Mouse (Mus musculus): ENCODE measurements around the gene Tmem53. TPM values are rescaled to one million over a fixed set of nuclear protein-coding genes. Genes with fewer than 3 reads are reported as not detected.
"Not testable (repeated sequence)": the region's sequence is repeated elsewhere in the genome, so short reads cannot be mapped to it uniquely, and the experiment has no call there.

Gene Tmem53
- polyA plus RNA-seq, 1 experiment = 7.8 TPM

DNA sequence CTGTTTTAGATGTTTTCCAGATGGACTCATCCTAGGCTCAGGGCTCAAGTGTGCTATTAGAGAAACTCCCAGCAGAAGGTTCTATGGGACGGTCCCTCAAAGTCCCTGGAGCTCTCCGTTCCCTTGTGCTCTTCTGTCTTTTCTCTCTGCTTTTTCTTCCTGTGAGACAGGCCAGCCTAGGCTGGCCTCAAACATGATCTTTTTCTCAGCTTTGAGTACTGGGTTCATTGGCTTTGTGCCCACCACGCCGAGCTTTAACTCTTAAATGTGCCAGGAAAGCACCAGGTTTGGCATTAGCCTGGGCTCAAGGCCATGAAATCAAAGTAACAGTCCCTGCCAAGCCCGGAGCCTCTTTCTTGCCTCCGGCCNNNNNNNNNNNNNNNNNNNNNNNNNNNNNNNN, 10.9 kb upstream of the Tmem53 start:
- DNase-seq (ENCODE audit: low read depth, low spot score) = no peak
- 51% methylated on average over 6 of the region's 6 CpGs for WGBS

- WGBS = 87% methylated on average over 1 of the region's 1 CpGs
Measured at GRCm38 (mm10) chr4:117250982-117251381, 769 bp upstream of the Tmem53 start.

DNA sequence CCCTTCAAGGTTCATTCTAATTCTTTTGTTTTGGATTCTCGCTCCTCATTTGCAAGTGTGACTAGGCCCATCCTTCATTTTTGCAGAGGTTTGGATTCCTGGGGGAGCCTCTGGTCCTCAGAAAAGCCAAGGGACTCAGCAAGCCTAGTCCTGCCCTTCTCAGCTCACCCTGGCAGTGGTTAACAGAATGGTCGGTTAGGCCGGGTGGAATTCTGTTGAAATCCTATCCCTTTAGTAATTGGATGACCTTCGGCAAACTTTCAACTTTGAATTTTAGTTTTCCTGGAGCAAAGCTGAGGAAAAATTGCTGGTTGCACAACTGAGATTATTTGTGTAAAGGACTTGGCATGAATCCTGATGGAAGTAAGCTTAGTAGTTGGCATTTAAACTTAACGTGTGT, 600 bp downstream of the Tmem53 start:
- DNase-seq (ENCODE audit: low read depth, low spot score) = no peak
- 12% methylated on average over 5 of the region's 5 CpGs for WGBS

More at GRCm38 (mm10) chr4:117250982-117251381, 769 bp upstream of the Tmem53 start:
- no peak for DNase-seq (ENCODE audit: low read depth, low spot score)

DNA sequence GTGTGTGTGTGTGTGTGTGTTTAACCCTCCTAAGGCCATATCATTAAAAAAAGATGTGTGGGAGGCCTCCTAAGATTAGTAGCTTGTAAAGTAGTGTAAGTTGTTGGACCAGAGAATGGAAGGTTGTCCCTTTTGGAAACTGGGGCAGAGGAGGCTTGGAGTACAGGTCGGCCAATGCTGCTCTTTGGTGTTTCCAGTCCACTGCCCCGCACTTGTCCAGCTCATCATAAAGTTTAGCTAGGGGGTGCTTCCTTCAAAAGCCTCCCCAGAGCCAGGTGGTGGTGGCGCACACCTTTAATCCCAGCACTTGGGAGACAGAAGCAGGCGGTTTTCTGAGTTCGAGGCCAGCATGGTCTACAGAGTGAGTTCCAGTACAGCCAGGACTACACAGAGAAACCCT, 1.0 kb downstream of the Tmem53 start:
- 69% methylated on average over 5 of the region's 5 CpGs for WGBS
- no peak for DNase-seq (ENCODE audit: low read depth, low spot score)

DNA sequence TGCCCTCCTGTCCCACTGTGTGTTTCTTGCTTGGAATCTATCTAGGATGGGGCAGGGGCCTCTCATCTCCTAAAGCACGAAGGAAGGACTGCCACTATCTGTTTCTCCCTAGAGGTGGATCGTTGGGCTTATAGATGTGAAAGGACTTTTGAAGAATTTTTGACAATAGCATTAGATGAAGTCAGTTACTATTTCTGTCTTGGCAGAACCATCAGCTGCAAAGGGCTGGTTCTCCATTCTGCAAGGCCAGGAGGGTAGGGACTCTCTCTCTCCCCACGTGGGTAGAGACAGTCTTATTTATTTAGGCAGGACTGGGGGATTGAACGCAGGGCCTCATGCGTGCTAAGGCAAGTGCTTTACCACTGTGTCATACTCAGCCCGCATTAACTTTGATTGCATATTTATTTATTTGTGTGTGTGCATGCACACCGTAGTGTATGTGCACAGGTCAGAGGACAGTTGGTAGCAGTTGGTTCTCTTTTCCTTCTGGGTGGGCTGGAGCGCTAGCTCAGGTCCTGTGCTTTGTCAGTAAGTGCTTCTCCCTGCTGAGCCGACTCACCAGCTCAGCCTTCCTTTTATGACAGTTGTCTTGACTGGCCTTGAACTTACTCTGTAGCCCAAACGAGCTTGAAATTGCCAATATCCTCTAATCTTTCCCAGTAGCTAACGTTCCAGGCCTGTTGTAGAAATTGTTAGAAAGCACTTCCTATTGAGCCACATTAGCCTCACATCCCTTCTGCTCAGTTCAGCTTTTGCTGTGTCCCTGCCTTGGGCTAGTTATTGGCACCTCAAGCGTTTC, 1.7 kb downstream of the Tmem53 start:
- DNase-seq (ENCODE audit: low read depth, low spot score) = no peak
- WGBS = 47% methylated on average over 12 of the region's 12 CpGs

DNA sequence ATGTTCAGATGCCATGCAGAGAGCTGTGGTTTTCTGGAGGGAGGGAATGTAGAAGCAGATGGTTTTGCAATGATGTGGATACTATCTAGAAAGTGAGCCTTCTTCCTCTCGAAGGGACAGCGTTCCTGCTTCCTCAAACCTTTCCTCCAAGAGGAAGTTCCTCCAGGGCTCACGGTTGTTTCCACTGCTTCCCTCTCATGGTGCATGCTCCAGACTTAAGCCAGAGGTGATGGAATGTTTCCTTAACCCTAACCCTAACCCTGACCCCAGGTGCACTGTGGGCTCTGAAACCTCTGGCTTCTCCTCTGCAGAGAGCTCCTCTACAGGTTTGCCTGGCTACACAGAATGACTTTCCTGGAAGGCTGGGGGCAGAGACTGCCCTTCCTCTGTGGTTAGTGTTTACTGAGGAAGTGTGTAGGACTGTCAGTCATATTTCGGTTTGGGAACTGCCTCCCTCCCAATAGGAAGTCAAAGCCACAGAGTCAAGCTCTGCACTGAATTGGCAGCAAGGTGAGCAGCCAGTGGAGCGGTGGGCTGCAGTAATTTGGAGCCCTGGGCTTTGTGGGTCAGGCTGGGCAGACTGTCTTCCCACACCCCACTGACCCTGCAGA, 2.4 kb downstream of the Tmem53 start:
- 41% methylated on average over 5 of the region's 5 CpGs for WGBS

DNA sequence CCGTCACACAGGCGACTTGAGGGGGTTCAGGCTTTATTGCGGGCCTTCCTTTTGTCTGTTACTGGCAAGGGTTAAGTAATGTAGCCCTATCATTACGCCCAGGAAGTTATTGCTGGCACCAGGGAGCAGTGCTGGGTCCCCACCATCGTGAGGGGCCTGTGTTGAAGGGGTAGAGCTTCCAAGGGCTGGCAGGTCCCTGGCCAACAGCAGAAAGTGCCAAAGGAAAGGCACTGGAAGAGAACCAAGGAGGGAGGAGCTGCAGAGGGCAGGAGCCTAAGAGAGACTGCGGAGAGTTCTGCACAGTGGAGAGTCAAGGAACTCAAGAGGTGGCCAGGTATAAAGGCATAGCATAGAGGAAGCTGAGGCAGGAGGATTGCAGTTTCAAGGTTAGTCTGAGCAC, 2.9 kb downstream of the Tmem53 start:
- 65% methylated on average over 6 of the region's 6 CpGs for WGBS
- no peak for DNase-seq (ENCODE audit: low read depth, low spot score)

More for the DNA sequence above, 2.4 kb downstream of the Tmem53 start:
- no peak for DNase-seq (ENCODE audit: low read depth, low spot score)

DNA sequence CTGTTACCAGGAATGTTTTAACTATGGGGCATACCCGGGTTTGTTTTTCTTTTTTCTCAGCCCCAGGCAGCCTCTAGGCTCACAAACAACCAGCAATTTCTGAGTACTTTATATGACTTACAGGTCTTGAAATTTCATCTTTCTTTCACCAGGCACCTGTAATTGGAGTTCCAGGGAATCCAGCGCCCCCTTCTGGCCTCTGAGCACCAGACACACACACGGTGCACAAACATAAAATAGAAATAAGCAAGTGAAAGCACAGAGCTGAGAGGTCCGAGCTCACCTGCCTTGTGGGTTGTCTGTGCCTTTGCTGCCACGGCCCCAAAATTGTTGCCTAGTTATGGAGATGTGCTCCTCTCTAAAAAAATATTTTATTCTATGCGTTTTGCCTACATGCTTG, 8.2 kb downstream of the Tmem53 start:
- DNase-seq (ENCODE audit: low read depth, low spot score) = not testable (repeated sequence)
- 82% methylated on average over 6 of the region's 6 CpGs for WGBS

GRCm38 (mm10) chr4:117261222-117261621, 9.5 kb downstream of the Tmem53 start:
- DNase-seq (ENCODE audit: low read depth, low spot score) = no peak
- WGBS = 83% methylated on average over 2 of the region's 2 CpGs

- WGBS = 48% methylated on average over 13 of the region's 13 CpGs
- no peak for DNase-seq (ENCODE audit: low read depth, low spot score)
Measured at GRCm38 (mm10) chr4:117262101-117262913, 10.6 kb downstream of the Tmem53 start.

DNA sequence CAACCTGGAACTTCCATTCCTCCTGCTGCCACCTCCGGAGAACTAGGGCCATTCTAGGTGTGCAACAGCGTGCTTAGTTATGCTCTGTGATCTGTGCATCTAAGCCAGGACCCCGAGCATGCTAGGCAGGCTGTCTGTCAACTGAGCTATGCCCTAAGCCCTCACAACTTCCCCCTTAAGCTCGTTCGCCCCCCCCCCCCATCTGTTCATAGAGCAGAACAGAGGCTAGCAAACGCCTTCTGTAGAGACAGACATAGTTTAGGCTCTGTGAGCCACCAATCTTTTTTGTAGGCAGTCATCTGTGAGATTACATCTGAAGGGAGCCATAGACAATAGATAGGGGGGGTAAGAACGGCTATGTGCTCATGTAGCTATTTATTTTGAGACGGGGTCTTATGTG, 11.2 kb downstream of the Tmem53 start:
- DNase-seq (ENCODE audit: low read depth, low spot score) = no peak
- 86% methylated on average over 8 of the region's 8 CpGs for WGBS

DNA sequence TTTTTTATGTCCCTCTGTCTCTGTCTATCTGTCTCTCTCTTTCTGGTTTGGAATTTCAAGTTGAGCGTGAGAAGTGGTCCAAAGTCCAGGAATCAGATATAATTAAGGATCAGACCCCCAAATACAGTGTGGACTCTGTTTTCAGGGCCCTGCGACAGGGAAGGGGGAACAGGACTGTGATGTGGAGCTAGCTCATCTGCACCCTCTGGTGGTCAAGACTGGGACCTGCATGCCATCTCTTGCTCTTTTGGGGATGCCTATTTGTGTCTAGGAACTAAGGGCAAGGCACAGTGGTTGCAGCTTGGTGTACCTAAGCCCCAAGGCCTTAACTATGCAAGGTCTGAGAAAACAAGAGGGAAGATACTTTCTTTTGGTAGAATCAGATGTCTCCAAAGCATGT, 15.5 kb downstream of the Tmem53 start:
- 11% methylated on average over 2 of the region's 2 CpGs for WGBS
- DNase-seq (ENCODE audit: low read depth, low spot score) = no peak

DNA sequence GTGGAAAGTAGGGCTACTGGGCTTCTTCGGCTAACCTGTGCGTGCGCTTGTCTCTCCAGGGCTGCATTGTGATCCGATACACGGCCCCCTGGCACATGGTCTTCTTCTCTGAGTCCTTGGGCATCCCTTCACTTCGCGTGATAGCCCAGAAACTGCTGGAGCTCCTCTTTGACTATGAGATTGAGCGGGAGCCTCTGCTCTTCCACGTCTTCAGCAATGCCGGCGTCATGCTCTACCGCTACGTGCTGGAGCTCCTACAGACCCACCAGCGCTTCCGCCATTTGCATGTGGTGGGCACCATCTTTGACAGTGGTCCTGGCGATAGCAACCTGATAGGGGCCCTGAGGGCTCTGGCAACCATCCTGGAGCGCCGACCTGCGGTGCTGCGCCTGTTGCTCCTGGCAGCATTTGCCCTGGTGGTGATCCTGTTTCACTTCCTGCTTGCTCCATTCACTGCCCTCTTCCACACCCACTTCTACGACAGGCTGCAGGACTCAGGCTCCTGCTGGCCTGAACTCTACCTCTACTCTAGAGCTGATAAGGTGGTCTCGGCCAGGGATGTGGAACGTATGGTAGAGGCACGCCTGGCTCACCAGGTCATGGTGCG, 16.2 kb downstream of the Tmem53 start:
- no peak for DNase-seq (ENCODE audit: low read depth, low spot score)
- WGBS = 90% methylated on average over 25 of the region's 25 CpGs

- no peak for DNase-seq (ENCODE audit: low read depth, low spot score)
- 13% methylated on average over 6 of the region's 6 CpGs for WGBS
Measured at GRCm38 (mm10) chr4:117270278-117270677, 18.5 kb downstream of the Tmem53 start.

- WGBS = 16% methylated on average over 12 of the region's 12 CpGs
- DNase-seq (ENCODE audit: low read depth, low spot score) = no peak
Measured at GRCm38 (mm10) chr4:117272459-117272858, 20.7 kb downstream of the Tmem53 start.

- whole genome bisulfite sequencing = 95% methylated on average over 4 of the region's 4 CpGs
- no peak for DNase-seq (ENCODE audit: low read depth, low spot score)
Measured at GRCm38 (mm10) chr4:117274720-117275119, 23.0 kb downstream of the Tmem53 start.

DNA sequence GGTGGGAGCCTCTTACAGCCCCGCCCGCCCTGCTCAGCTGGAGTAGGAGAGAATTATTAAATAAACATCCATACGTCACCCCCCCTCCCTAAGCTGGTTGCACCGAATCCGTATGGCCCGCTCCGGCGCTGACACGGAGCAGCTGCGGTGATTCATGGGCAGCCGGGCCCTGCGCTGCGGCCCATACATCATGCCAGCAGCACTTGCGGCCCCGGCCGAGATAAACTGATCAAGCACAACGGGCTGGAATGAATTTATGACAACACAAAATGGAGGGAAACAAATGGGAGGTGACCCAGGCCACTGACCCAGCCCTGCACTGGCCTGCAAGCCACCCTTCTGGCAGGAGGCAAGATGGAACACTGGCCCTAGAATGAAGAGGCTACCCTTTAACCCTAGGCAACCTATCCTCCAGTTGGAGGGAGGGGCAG, 24.5 kb downstream of the Tmem53 start:
- 86% methylated on average over 17 of the region's 17 CpGs for WGBS
- no peak for DNase-seq (ENCODE audit: low read depth, low spot score)

DNA sequence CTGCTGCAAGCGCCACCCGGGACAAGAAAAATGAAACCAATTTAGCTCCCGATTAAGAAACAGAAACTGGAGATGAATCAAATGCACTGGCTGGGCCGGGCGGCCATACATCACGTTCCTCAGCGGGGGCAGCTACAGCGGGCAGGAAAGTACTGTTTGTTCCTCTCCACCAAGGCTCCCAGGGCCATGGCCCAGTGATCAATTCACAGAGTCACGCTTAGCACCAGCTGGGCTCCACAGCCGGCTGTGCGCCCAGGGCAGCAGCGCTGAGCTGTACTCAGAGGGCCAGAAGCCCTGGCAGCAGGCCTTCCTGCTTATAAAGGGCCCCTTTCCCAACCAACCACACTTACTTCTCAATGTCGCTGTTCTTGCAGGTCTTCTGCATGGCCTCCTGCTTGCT, 25.3 kb downstream of the Tmem53 start:
- no peak for DNase-seq (ENCODE audit: low read depth, low spot score)
- 91% methylated on average over 13 of the region's 13 CpGs for WGBS

GRCm38 (mm10) chr4:117277687-117278086, 25.9 kb downstream of the Tmem53 start:
- 86% methylated on average over 7 of the region's 7 CpGs for WGBS
- no peak for DNase-seq (ENCODE audit: low read depth, low spot score)
